Mouse (Mus musculus): ENCODE measurements at regions not wholly inside any gene's neighbourhood (a gene's known extent, or its start where the extent isn't known, plus 50 kb on each side); places are given as distances from the start of the nearest gene placed in this dataset.

DNA sequence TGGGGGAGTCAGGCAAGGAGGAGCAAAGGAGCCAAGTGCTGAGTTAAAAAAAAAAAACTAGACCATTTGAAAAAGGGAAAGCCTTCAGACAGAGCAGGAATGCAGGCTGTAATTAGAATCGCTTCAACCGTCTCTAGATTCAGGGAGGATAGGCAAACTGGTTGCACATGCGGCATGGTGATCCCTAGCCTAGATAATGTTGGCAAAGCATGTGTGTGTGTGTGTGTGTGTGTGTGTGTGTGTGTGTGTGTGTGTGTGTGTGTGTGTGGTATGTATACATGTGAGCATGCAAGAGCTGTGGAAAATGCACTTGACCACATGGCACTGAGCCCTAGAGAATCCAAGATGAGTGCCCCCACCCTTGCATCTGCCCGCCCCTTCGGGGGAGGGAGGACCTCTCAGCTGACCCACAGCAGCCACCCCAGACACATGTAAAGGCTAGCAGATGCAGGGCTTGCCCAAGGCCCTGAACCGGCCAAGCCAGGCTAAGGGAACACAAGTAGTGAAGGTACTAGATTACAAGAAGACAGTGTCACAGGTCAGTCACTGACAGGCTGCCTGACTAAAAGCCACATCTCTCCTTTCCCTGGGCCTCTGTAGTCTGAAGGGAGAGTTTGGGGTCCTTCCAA lies 67.4 kb downstream of the Pja1 start:
- H3K9me3 ChIP-seq (ENCODE audit: control insufficient read depth, low read length): no peaks in the 10 kb centered on the region
- 63% methylated on average over 6 of the region's 6 CpGs for WGBS
- no peak overlapping the region for H3K4me3 ChIP-seq (ENCODE audit: low read depth, low read length)
- TF ChIP-seq EP300 (optimal IDR thresholded peaks at IDR 0.05) (no peak), CTCF (IDR thresholded peaks at IDR 0.05; ENCODE audit: low read depth) (no peak)
- H3K4me2 ChIP-seq (replicated peaks; ENCODE audit: low read depth): no peak overlapping the region
- no peak for DNase-seq (ENCODE audit: low spot score)
- H3K36me3 ChIP-seq (ENCODE audit: control insufficient read depth, insufficient read depth, low read length): no peaks in the 10 kb centered on the region
- no peak for ATAC-seq (ENCODE audit: low FRiP score, low TSS enrichment)
- no peak overlapping the region for H3K9ac ChIP-seq (ENCODE audit: low read length)
- H3K4me1 ChIP-seq (replicated peaks; ENCODE audit: control insufficient read depth, insufficient read depth): no peaks in the 10 kb centered on the region
- no peak overlapping the region for H3K27ac ChIP-seq (replicated peaks)
- H3K27me3 ChIP-seq (ENCODE audit: control insufficient read depth, insufficient read depth, low read length): no peaks in the 10 kb centered on the region

DNA sequence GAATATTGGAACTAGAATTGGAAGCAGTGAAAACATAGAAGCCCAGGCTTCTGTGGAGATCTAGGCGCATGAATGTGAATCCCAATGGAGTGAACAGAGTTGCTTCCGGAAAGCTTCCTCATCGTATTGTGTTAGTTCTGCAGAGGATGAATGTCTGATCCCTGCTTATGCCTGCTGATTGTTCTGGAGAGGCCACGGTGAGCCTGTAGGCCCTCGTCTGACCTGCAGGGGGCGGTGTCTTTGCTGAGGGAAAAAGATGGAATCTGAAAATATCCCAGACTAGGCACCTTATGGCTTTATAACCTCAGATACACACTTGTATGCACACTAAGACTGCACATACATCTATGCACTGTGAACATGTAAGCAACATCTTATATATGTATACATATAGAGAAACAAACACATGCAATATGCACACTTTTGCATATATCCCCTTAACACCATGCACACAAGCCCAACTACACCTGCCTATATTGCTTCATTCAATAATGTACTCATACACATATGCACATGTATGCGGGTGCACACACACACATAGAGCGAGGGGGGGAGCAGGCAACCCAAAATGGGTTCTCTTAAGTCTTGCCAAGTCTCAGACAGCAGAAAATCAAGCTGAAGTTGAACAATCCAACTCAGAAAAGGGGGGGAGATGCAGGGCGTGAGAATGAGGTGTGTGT lies 68.1 kb downstream of the Pja1 start:
- no peaks in the 10 kb centered on the region for H3K9me3 ChIP-seq (ENCODE audit: control insufficient read depth, low read length)
- no peak overlapping the region for H3K4me3 ChIP-seq (ENCODE audit: low read depth, low read length)
- DNase-seq (ENCODE audit: low spot score): no peak
- H3K4me2 ChIP-seq (replicated peaks; ENCODE audit: low read depth): no peak overlapping the region
- H3K9ac ChIP-seq (ENCODE audit: low read length): no peak overlapping the region
- TF ChIP-seq EP300 (optimal IDR thresholded peaks at IDR 0.05) (no peak), CTCF (IDR thresholded peaks at IDR 0.05; ENCODE audit: low read depth) (peak; percentile 67)
- WGBS: 47% methylated on average over 9 of the region's 9 CpGs
- no peaks in the 10 kb centered on the region for H3K4me1 ChIP-seq (replicated peaks; ENCODE audit: control insufficient read depth, insufficient read depth)
- ATAC-seq (ENCODE audit: low FRiP score, low TSS enrichment): no peak
- no peak overlapping the region for H3K27ac ChIP-seq (replicated peaks)
- H3K36me3 ChIP-seq (ENCODE audit: control insufficient read depth, insufficient read depth, low read length): no peaks in the 10 kb centered on the region
- H3K27me3 ChIP-seq (ENCODE audit: control insufficient read depth, insufficient read depth, low read length): no peaks in the 10 kb centered on the region

DNA sequence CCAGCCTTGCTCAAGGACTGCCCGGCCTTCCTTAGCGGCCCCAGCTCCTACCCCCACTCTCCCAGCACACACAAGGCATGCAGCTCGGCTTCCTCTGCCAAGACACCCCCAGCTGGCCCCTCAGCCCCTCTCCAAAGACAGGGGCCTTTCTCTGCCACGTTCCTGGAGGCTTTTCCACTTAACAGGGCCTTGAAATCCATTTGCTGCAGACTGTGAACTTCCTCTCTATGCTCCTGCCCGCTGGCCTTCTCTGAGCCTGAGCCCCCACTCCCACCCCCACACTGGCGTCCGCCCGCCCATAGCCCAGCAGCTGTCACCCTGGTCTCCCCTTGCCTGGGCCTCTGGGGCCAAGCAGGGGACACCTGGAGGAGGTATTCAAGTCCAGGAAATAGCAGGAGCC lies 73.7 kb downstream of the Pja1 start:
- Histone ChIP-seq H3K4me2 (replicated peaks; ENCODE audit: low read depth) (no peak overlapping the region), H3K27ac (replicated peaks) (no peak overlapping the region), H3K27me3 (ENCODE audit: control insufficient read depth, insufficient read depth, low read length) (no peaks in the 10 kb centered on the region), H3K4me1 (replicated peaks; ENCODE audit: control insufficient read depth, insufficient read depth) (no peaks in the 10 kb centered on the region), H3K9ac (ENCODE audit: low read length) (no peak overlapping the region), H3K9me3 (ENCODE audit: control insufficient read depth, low read length) (no peaks in the 10 kb centered on the region), H3K36me3 (ENCODE audit: control insufficient read depth, insufficient read depth, low read length) (no peaks in the 10 kb centered on the region), H3K4me3 (ENCODE audit: low read depth, low read length) (no peak overlapping the region)
- no peak for DNase-seq (ENCODE audit: low spot score)
- ATAC-seq (ENCODE audit: low FRiP score, low TSS enrichment): no peak
- TF ChIP-seq EP300 (optimal IDR thresholded peaks at IDR 0.05) (no peak), CTCF (IDR thresholded peaks at IDR 0.05; ENCODE audit: low read depth) (no peak)
- 30% methylated on average over 8 of the region's 8 CpGs for WGBS

DNA sequence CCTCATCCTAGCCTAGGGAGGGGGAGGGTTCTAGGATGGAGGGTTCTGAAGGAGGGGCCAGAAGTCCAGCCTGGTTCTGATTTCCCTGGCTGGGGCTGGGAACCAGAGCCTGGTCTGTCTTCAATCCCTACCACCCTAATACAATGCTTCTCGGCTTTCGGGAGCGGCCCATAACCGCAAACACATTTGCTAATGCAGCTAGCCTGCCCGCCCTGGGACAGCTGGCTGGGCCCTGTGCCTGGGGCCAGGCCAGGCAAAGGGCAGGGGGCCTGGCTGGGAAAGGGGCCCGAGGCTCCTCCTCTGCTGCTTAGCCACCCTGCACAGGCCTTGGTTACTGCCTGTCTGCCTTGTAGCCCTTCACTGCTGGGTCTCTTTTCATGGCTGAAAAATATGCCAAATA lies 74.9 kb downstream of the Pja1 start:
- no peaks in the 10 kb centered on the region for H3K9me3 ChIP-seq (ENCODE audit: control insufficient read depth, low read length)
- ATAC-seq (ENCODE audit: low FRiP score, low TSS enrichment) (no peak), DNase-seq (ENCODE audit: low spot score) (no peak)
- TF ChIP-seq CTCF (IDR thresholded peaks at IDR 0.05; ENCODE audit: low read depth): no peak
- TF ChIP-seq EP300 (optimal IDR thresholded peaks at IDR 0.05): no peak
- H3K36me3 ChIP-seq (ENCODE audit: control insufficient read depth, insufficient read depth, low read length): no peaks in the 10 kb centered on the region
- no peak overlapping the region for H3K27ac ChIP-seq (replicated peaks)
- H3K4me3 ChIP-seq (ENCODE audit: low read depth, low read length): no peak overlapping the region
- H3K4me1 ChIP-seq (replicated peaks; ENCODE audit: control insufficient read depth, insufficient read depth): no peaks in the 10 kb centered on the region
- H3K9ac ChIP-seq (ENCODE audit: low read length): no peak overlapping the region
- WGBS: 69% methylated on average over 6 of the region's 6 CpGs
- no peaks in the 10 kb centered on the region for H3K27me3 ChIP-seq (ENCODE audit: control insufficient read depth, insufficient read depth, low read length)
- no peak overlapping the region for H3K4me2 ChIP-seq (replicated peaks; ENCODE audit: low read depth)

DNA sequence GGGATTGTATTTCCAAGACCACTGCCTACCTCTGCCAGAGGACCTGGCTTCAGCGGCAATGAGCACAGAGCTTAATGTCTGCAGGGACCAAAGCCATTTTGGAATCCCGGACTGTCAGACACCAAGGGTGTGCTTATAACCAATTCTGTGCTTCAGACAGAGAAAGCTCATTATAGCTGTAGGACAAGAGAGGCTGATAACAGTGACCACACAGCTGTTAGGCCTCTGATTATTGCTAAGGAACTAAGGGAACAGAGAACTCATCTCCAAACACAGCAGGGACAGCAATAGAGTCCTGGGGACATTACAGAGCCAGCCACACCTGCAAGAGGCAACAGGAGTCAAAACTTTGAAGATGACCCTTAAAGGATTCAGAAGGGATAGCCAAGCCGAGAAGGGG lies 76.0 kb downstream of the Pja1 start:
- H3K9me3 ChIP-seq (ENCODE audit: control insufficient read depth, low read length): no peaks in the 10 kb centered on the region
- H3K27ac ChIP-seq (replicated peaks): no peak overlapping the region
- H3K4me1 ChIP-seq (replicated peaks; ENCODE audit: control insufficient read depth, insufficient read depth): no peaks in the 10 kb centered on the region
- no peak overlapping the region for H3K4me3 ChIP-seq (ENCODE audit: low read depth, low read length)
- no peaks in the 10 kb centered on the region for H3K27me3 ChIP-seq (ENCODE audit: control insufficient read depth, insufficient read depth, low read length)
- TF ChIP-seq CTCF (IDR thresholded peaks at IDR 0.05; ENCODE audit: low read depth): no peak
- TF ChIP-seq EP300 (optimal IDR thresholded peaks at IDR 0.05): no peak
- DNase-seq (ENCODE audit: low spot score) (no peak), ATAC-seq (ENCODE audit: low FRiP score, low TSS enrichment) (no peak)
- no peak overlapping the region for H3K9ac ChIP-seq (ENCODE audit: low read length)
- H3K4me2 ChIP-seq (replicated peaks; ENCODE audit: low read depth): no peak overlapping the region
- WGBS: 91% methylated on average over 3 of the region's 3 CpGs
- no peaks in the 10 kb centered on the region for H3K36me3 ChIP-seq (ENCODE audit: control insufficient read depth, insufficient read depth, low read length)

DNA sequence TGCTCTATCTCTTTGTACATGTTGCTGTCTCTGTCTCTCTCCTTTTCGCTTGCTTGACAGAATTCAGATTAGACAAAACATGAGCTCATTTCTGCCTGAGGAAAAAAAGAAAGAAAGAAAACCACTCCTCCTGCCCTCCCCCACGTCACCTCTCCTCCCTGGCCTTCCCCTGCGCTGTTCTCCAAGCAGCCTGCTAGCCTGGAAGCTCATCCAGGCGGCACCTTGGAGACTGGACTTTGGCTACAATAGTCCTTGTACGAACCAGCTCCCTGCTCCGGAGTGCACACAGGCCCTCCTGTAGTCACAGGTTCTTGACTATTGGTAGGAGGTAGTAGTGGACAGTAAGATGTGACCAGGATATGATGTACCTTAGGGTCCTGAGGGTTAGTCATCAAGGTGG lies 79.4 kb downstream of the Pja1 start:
- no peaks in the 10 kb centered on the region for H3K9me3 ChIP-seq (ENCODE audit: control insufficient read depth, low read length)
- no peaks in the 10 kb centered on the region for H3K36me3 ChIP-seq (ENCODE audit: control insufficient read depth, insufficient read depth, low read length)
- ATAC-seq (ENCODE audit: low FRiP score, low TSS enrichment) (no peak), DNase-seq (ENCODE audit: low spot score) (no peak)
- TF ChIP-seq CTCF (IDR thresholded peaks at IDR 0.05; ENCODE audit: low read depth) (no peak), EP300 (optimal IDR thresholded peaks at IDR 0.05) (no peak)
- H3K9ac ChIP-seq (ENCODE audit: low read length): no peak overlapping the region
- no peaks in the 10 kb centered on the region for H3K4me1 ChIP-seq (replicated peaks; ENCODE audit: control insufficient read depth, insufficient read depth)
- no peak overlapping the region for H3K4me2 ChIP-seq (replicated peaks; ENCODE audit: low read depth)
- H3K27ac ChIP-seq (replicated peaks): no peak overlapping the region
- no peak overlapping the region for H3K4me3 ChIP-seq (ENCODE audit: low read depth, low read length)
- WGBS: 71% methylated on average over 6 of the region's 6 CpGs
- no peaks in the 10 kb centered on the region for H3K27me3 ChIP-seq (ENCODE audit: control insufficient read depth, insufficient read depth, low read length)
